Mouse (Mus musculus) embryonic fibroblast, embryonic 13.5 days (primary cell): ENCODE results near the gene Mlc1.

Source experiments
- CTCF ChIP-seq: IDR thresholded peaks from 2 replicates; pipeline ENCODE4 v1.5.1; 2011; ENCODE audit warnings: mild to moderate bottlenecking, control low read depth, low read length, moderate library complexity, borderline replicate concordance; ENCODE audit not compliant: insufficient read depth
- POLR2A ChIP-seq: IDR thresholded peaks from 2 replicates; pipeline ENCODE4 v1.6.1; 2011; ENCODE audit warnings: low read depth, mild to moderate bottlenecking, control low read depth, low read length, moderate library complexity

- TF ChIP-seq CTCF (no peak), POLR2A (no peak)
These were observed at the start of gene Mlc1 for GRCm38 (mm10) chr15:88978281-88979137.
